In the genomic region with DNA sequence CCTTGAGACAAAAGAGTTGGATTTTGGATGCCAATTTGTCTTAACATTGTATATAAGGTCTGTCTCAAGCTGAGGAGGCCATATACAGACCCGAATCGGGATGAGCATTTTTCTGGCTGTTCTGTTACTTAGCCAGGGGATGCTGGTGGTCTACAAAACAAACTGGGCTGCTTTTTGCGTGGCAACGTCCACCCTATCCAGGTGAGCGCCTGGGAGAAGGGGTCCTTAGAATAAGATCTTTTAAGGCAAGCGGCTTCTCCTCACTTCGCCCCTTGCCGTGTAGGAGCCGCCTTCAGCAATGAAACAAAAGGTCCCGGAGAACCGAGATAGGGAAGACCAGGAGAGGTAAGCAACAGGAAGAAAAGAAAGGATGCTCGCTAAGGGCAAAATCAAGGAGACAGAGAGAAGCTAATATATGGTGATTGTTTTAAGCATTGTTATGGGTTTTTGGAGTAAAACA, we compare ENCODE assay signal across 8 mouse cellular contexts.
A peak's percentile ranks its signal among the peaks of the same experiment; 100 is the strongest.
DNase-seq lines count a peak whose midpoint lies in the region; ATAC-seq and TF ChIP-seq lines count a peak whose summit lies in the region.

No protein-coding gene starts in this region.

- H3K4me3 ChIP-seq in heart, embryonic 12.5 days: no peak overlapping the region
- H3K4me3 ChIP-seq in forebrain, embryonic 11.5 days (ENCODE audit: low read depth, low read length): no peak overlapping the region
- no peak overlapping the region for H3K4me3 ChIP-seq in intestine, embryonic 15.5 days (replicated peaks)
- H3K4me3 ChIP-seq in midbrain, postnatal 0 days (ENCODE audit: low read depth, low read length): peak overlapping the region; percentile 15; the same call in 1 of the 2 replicates

- no peaks in the 10 kb centered on the region for H3K36me3 ChIP-seq in heart, embryonic 12.5 days
- H3K36me3 ChIP-seq in forebrain, embryonic 11.5 days (ENCODE audit: control insufficient read depth, insufficient read depth, low read length): no peaks in the 10 kb centered on the region
- H3K36me3 ChIP-seq in intestine, embryonic 15.5 days: no peaks in the 10 kb centered on the region
- no peaks in the 10 kb centered on the region for H3K36me3 ChIP-seq in midbrain, postnatal 0 days (ENCODE audit: insufficient read depth, low read length)

- TF ChIP-seq CTCF in midbrain, postnatal 0 days (IDR thresholded peaks at IDR 0.05): no peak

- WGBS in heart, embryonic 12.5 days: 26% methylated on average over 12 of the region's 12 CpGs
- 10% methylated on average over 12 of the region's 12 CpGs for WGBS in forebrain, embryonic 11.5 days
- WGBS in intestine, embryonic 15.5 days: 22% methylated on average over 12 of the region's 12 CpGs
- 6% methylated on average over 12 of the region's 12 CpGs for WGBS in midbrain, postnatal 0 days

- H3K27ac ChIP-seq in heart, embryonic 12.5 days (ENCODE audit: poor library complexity, severe bottlenecking): no peak overlapping the region
- H3K27ac ChIP-seq in forebrain, embryonic 11.5 days (ENCODE audit: low read depth, low read length): no peak overlapping the region
- no peak overlapping the region for H3K27ac ChIP-seq in intestine, embryonic 15.5 days
- H3K27ac ChIP-seq in midbrain, postnatal 0 days (ENCODE audit: low read depth, low read length): peak overlapping the region; percentile 74

- intact Hi-C loops in heart, postnatal 25 days (cut with DNase I): loop anchor here (1.0 to 5.0 kb wide), 3 partner anchors 312 to 854 kb away; no protein-coding TSS in a partner anchor

- no peak overlapping the region for H3K9ac ChIP-seq in heart, embryonic 12.5 days
- peak overlapping the region; percentile 24; the same call in 1 of the 2 replicates for H3K9ac ChIP-seq in forebrain, embryonic 11.5 days (ENCODE audit: low read length)
- no peak overlapping the region for H3K9ac ChIP-seq in intestine, embryonic 15.5 days
- peak overlapping the region; percentile 29 for H3K9ac ChIP-seq in midbrain, postnatal 0 days (replicated peaks; ENCODE audit: low read length, poor library complexity, severe bottlenecking)

- peak overlapping the region; percentile 18 for H3K4me2 ChIP-seq in heart, embryonic 12.5 days
- H3K4me2 ChIP-seq in forebrain, embryonic 11.5 days (ENCODE audit: low read depth, low read length, severe bottlenecking): peak overlapping the region; percentile 39; the same call in 1 of the 2 replicates
- H3K4me2 ChIP-seq in intestine, embryonic 15.5 days (replicated peaks): peak overlapping the region; percentile 30; the same call in 1 of the 2 replicates
- peak overlapping the region; percentile 46 for H3K4me2 ChIP-seq in midbrain, postnatal 0 days (ENCODE audit: low read depth, low read length, poor library complexity, severe bottlenecking)

- no peaks in the 10 kb centered on the region for H3K4me1 ChIP-seq in heart, embryonic 12.5 days (replicated peaks)
- H3K4me1 ChIP-seq in forebrain, embryonic 11.5 days (replicated peaks; ENCODE audit: control insufficient read depth, insufficient read depth, low read length): no peaks in the 10 kb centered on the region
- no peaks in the 10 kb centered on the region for H3K4me1 ChIP-seq in intestine, embryonic 15.5 days (replicated peaks)
- peaks cover 8% of the 10 kb centered on the region; the same call in 1 of the 2 replicates for H3K4me1 ChIP-seq in midbrain, postnatal 0 days (ENCODE audit: insufficient read depth, low read length)

- no peak for ATAC-seq in heart, embryonic 12.5 days (ENCODE audit: insufficient number of reproducible peaks, low FRiP score)
- no peak for ATAC-seq in forebrain, embryonic 11.5 days (replicated peaks; ENCODE audit: low FRiP score)
- ATAC-seq in intestine, embryonic 15.5 days: no peak
- no peak for ATAC-seq in midbrain, postnatal 0 days (ENCODE audit: low FRiP score)

- no peaks in the 10 kb centered on the region for H3K9me3 ChIP-seq in heart, embryonic 12.5 days (replicated peaks)
- no peaks in the 10 kb centered on the region for H3K9me3 ChIP-seq in forebrain, embryonic 11.5 days (ENCODE audit: control insufficient read depth, low read length)
- no peaks in the 10 kb centered on the region for H3K9me3 ChIP-seq in intestine, embryonic 15.5 days
- no peaks in the 10 kb centered on the region for H3K9me3 ChIP-seq in midbrain, postnatal 0 days (ENCODE audit: low read length)

- DNase-seq in heart, postnatal 25 days (ENCODE audit: low spot score): no peak
- no peak for DNase-seq in forebrain, embryonic 11.5 days (ENCODE audit: low spot score)
- no peak for DNase-seq in midbrain, postnatal 0 days (ENCODE audit: low spot score)
- DNase-seq in embryo, embryonic 11 days: no peak
- no peak for DNase-seq in liver
- DNase-seq in adrenal gland, postnatal 25 days: no peak

- H3K27me3 ChIP-seq in heart, embryonic 12.5 days (replicated peaks): peaks cover 30% of the 10 kb centered on the region
- H3K27me3 ChIP-seq in forebrain, embryonic 11.5 days (ENCODE audit: control insufficient read depth, insufficient read depth, low read length): peaks cover 2% of the 10 kb centered on the region; the same call in 1 of the 2 replicates
- H3K27me3 ChIP-seq in intestine, embryonic 15.5 days (replicated peaks): no peaks in the 10 kb centered on the region
- no peaks in the 10 kb centered on the region for H3K27me3 ChIP-seq in midbrain, postnatal 0 days (ENCODE audit: insufficient read depth, low read length)

Comparison
In these comparisons a context has a peak if more than half of its experiments do, and no peak if none do; other contexts are left out.
1. H3K9ac ChIP-seq: peak in forebrain, embryonic 11.5 days (single experiment) and midbrain, postnatal 0 days (single experiment); none in heart, embryonic 12.5 days (single experiment) and intestine, embryonic 15.5 days (single experiment).
2. Peak in every context shown above with its lines, with median percentiles within 50 percentile points of each other: H3K4me2 ChIP-seq.